Mouse (Mus musculus): Measurements from ENCODE around the gene Efna3. TPM values are rescaled to one million over a fixed set of nuclear protein-coding genes. Genes with fewer than 3 reads are reported as not detected.
A peak's percentile ranks its signal among the peaks of the same experiment; 100 is the strongest.

Gene Efna3
- polyA plus RNA-seq, 1 experiment from 2014 or later: 1.8 TPM

DNA sequence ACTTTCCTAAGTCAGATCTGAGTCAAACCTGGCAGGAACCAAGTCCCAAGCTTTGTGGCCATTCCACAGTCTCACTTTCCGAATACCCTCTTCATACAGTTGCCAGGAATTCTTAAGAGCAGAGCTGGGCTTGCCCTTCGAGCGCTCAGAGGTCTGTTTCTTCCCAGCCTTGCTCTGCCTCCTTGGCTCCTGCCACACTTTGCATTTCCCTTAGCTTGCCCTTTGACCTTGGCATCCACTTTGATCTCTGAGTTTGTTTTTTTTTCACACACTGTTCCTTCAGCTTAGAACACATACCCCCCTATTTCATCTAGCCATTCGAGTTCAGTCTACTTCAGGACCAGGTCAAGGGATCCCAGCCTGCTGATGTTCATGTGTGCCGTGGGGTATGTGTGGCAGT is 28.5 kb upstream of the Efna3 start:
- H3K4me2 ChIP-seq: no peak overlapping the region
- WGBS: 57% methylated on average over 5 of the region's 5 CpGs
- no peaks in the 10 kb centered on the region for H3K9me3 ChIP-seq
- no peak overlapping the region for H3K4me3 ChIP-seq
- peaks cover 5% of the 10 kb centered on the region; the same call in 1 of the 2 replicates for H3K36me3 ChIP-seq
- ATAC-seq (ENCODE audit: extremely low read depth, insufficient number of reproducible peaks, low FRiP score, low TSS enrichment): no peak
- no peak overlapping the region for H3K27ac ChIP-seq (replicated peaks)
- H3K9ac ChIP-seq: no peak overlapping the region
- H3K27me3 ChIP-seq (replicated peaks): peaks cover 72% of the 10 kb centered on the region
- peaks cover 28% of the 10 kb centered on the region for H3K4me1 ChIP-seq

DNA sequence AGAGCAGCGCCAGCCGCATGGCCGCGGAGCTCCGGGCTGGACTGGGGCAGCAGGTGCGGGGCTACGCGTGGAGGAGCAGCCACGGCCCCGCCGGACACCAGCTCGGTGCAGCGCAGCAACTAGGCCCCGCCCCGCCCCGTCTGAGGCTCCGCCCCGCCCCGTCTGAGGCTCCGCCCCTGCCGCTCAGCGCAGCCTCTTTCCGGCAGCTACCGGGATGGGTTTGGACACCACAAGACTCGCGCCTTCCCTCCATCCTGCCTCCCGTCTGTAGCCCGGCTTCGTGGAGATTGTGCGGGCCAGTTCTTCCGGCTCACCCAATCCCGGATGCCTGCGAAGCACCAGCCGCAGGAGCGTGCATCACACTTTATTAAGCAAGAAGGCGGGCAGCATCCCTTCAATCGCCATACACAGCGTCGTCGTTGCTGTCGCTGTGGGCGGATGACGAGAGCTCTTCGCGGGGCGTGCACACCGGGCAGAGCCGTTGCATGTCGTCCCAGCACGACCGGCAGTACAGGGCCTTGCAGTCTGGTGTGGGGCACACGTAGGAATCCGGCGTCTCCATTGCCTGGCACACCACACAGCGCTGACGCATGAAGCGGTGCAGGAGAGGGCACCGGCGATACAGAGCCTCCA is 27.2 kb upstream of the Efna3 start, which contains the start of gene Adam15:
TSS of gene Adam15 (minus strand) at position 128 of the 633 bp plus-strand sequence.
- ATAC-seq (ENCODE audit: extremely low read depth, insufficient number of reproducible peaks, low FRiP score, low TSS enrichment): peak; percentile 75
- Histone ChIP-seq H3K27me3 (replicated peaks) (peaks cover 62% of the 10 kb centered on the region), H3K27ac (replicated peaks) (peak within 1 kb of the TSS; percentile 68), H3K36me3 (peaks cover 16% of the 10 kb centered on the region; the same call in 1 of the 2 replicates), H3K4me1 (peaks cover 26% of the 10 kb centered on the region), H3K9ac (peak within 1 kb of the TSS; percentile 82), H3K4me2 (peak within 1 kb of the TSS; percentile 95), H3K9me3 (no peaks in the 10 kb centered on the region), H3K4me3 (peak within 1 kb of the TSS; percentile 71)
- 1% methylated on average over 59 of the region's 59 CpGs for WGBS

DNA sequence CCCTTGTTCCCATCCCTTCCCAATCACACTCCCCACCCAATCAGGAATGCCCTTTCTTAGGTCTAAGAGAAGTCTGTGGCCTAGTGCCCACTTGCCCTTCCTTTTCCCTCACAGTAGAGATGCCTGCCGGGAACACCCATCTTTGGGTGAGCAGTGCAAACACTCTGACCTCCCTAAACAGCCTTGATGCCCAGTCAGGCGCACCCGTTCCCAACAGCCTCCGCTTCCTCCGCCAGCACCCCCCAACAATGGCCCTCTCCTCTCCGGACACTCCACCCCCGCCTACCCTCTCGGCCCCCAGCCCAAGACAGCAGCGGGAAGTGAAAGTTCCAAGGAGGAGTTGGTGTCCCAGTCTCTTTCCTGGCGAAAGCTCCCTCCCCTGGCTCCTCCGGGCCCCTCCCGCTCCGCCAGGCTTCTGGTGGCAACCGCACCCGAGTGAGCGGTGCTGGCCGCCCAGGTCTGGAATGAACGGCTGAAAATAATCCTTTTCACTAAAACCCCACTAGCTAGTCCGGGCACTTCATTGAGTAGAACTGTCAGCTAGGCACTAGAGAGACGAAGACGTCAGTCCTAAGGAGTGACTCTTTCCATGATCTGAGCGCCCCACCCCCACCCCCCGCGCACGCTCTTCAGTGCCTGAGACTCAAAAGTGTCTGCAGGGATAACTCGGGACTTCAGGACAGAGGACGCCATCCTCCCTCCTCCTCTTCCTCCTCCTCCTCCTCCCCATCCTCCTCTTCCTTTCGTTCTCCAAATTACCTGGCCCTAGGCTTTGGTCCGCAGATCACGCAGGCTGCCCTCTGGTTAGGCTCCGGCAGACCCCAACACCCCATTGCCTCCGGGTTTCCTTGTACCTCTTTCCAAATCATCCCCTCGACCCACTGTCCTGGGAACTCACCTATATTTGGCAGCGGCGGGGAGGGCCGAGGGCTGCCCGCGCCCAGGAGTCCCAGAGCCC is 26.4 kb upstream of the Efna3 start:
- H3K9ac ChIP-seq: peak overlapping the region; percentile 82
- peaks cover 62% of the 10 kb centered on the region for H3K27me3 ChIP-seq (replicated peaks)
- no peak for ATAC-seq (ENCODE audit: extremely low read depth, insufficient number of reproducible peaks, low FRiP score, low TSS enrichment)
- H3K4me3 ChIP-seq: peak overlapping the region; percentile 71
- peak overlapping the region; percentile 68 for H3K27ac ChIP-seq (replicated peaks)
- H3K9me3 ChIP-seq: no peaks in the 10 kb centered on the region
- peaks cover 24% of the 10 kb centered on the region for H3K36me3 ChIP-seq
- H3K4me2 ChIP-seq: peak overlapping the region; percentile 95
- WGBS: under 1% methylated on average over 38 of the region's 38 CpGs
- peaks cover 24% of the 10 kb centered on the region for H3K4me1 ChIP-seq

DNA sequence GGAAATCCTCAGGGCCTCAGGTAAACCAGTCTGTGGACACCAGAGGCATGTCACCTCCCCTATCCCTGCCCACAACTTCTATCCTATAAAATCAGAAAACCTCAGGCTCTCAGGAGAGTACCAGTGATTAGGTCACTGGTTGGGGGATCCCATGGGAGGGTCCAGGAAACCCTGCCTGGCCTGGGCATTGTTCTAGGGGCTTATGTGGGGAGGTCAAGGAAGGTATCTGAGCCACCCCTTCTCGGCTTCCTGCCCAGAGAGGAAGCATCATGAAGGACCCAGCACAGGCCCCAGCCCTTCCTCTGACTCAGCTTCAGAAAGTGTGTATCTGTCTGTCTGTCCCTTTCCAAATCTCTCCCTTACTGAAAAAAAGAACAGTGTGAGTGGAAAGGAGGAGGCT is 25.2 kb upstream of the Efna3 start:
- H3K36me3 ChIP-seq: peaks cover 37% of the 10 kb centered on the region
- H3K9me3 ChIP-seq: no peaks in the 10 kb centered on the region
- H3K27me3 ChIP-seq (replicated peaks): peaks cover 54% of the 10 kb centered on the region
- WGBS: 50% methylated on average over 1 of the region's 1 CpGs
- H3K9ac ChIP-seq: peak overlapping the region; percentile 82
- no peak for ATAC-seq (ENCODE audit: extremely low read depth, insufficient number of reproducible peaks, low FRiP score, low TSS enrichment)
- H3K4me2 ChIP-seq: peak overlapping the region; percentile 95
- H3K27ac ChIP-seq (replicated peaks): peak overlapping the region; percentile 68
- H3K4me1 ChIP-seq: peaks cover 24% of the 10 kb centered on the region
- peak overlapping the region; percentile 71; the same call in 1 of the 2 replicates for H3K4me3 ChIP-seq

DNA sequence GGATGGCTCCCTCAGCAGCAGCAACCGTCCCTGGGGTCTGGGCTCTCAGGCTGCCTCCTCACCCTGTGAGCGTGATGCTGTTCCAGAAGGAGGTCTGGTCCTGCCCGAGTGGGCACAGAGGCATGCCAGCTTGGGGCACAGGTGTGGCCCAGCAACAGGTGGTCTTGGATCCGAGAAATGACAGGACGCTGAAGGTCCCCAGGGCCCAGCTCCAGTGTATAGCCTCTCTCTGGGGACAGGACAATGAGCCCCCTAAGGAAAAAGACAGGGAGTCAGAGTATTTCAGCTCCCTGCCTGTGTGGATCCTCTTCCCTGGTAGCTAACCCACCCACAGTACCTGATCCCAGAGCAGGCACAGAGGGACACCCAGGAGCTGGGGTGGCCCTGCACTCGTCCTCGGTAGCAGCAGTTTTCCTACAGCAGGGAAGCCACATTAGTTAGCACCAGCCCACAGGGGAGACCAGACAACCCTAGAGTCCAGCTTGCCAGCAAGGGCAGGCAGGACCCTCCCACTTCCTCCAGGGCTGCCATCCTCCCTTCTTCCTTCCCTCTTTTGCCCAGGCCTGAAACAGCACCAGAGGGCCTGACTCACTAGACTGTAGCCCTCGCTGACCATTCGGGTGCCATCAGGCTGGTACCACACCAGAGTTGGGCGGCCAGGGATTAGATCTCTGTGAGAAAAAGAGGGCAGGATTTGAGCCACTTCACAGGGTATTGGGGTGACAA is 24.2 kb upstream of the Efna3 start:
- WGBS: 67% methylated on average over 10 of the region's 10 CpGs
- ATAC-seq (ENCODE audit: extremely low read depth, insufficient number of reproducible peaks, low FRiP score, low TSS enrichment): no peak
- peaks cover 43% of the 10 kb centered on the region for H3K36me3 ChIP-seq

DNA sequence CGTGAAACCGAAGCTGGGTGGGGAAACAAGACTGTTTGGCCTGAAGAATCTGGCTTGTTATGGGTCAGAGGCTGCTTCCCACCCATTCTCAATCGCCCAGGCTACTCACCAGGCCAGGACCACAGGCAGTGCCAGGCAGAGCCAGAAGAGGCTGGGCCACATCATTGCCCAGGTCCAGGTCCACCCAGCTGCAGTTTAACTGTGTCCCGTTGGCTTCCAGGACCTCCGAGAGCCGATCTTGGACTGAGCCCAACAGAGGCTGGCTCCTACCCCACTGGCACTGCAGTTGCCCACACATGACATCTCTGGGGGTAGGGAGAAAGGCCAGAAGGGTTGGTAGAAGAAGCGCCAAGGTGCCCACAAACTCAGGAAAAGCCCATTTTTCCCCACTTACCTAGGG is 20.5 kb upstream of the Efna3 start:
- Histone ChIP-seq H3K4me3 (no peak overlapping the region), H3K9ac (no peak overlapping the region), H3K4me2 (no peak overlapping the region), H3K9me3 (no peaks in the 10 kb centered on the region), H3K4me1 (peaks cover 14% of the 10 kb centered on the region), H3K36me3 (peaks cover 45% of the 10 kb centered on the region), H3K27me3 (replicated peaks) (peaks cover 31% of the 10 kb centered on the region), H3K27ac (replicated peaks) (no peak overlapping the region)
- no peak for ATAC-seq (ENCODE audit: extremely low read depth, insufficient number of reproducible peaks, low FRiP score, low TSS enrichment)
- WGBS: 76% methylated on average over 7 of the region's 7 CpGs

More for the DNA sequence above, 24.2 kb upstream of the Efna3 start:
- no peak overlapping the region for H3K4me3 ChIP-seq
- peak overlapping the region; percentile 95; the same call in 1 of the 2 replicates for H3K4me2 ChIP-seq
- no peak overlapping the region for H3K9ac ChIP-seq
- peaks cover 24% of the 10 kb centered on the region for H3K4me1 ChIP-seq
- H3K27me3 ChIP-seq (replicated peaks): peaks cover 44% of the 10 kb centered on the region
- no peaks in the 10 kb centered on the region for H3K9me3 ChIP-seq
- H3K27ac ChIP-seq (replicated peaks): no peak overlapping the region

DNA sequence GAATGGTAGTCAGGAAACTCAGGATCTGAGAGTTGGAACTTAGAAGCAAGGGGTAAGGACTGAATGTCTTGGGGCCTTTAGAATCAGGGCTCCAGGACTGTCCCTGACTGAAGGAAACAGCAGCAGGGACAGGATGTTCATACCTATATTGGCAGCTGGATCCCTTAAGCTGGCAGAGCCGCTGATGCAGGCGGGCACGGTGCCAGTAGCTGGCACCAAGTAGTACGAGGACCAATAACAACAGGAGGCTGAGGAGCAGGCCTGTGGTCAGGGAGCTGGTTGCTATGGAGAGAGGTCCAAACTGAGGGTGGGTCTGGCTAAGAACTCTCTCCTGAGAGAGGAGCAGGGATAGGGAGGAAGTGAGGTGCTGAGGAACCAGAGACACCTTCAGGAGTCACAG is 19.0 kb upstream of the Efna3 start:
- Histone ChIP-seq H3K27ac (replicated peaks) (no peak overlapping the region), H3K9me3 (no peaks in the 10 kb centered on the region), H3K36me3 (peaks cover 43% of the 10 kb centered on the region), H3K4me2 (no peak overlapping the region), H3K4me1 (peaks cover 20% of the 10 kb centered on the region), H3K27me3 (replicated peaks) (peaks cover 18% of the 10 kb centered on the region), H3K4me3 (no peak overlapping the region), H3K9ac (no peak overlapping the region)
- 84% methylated on average over 4 of the region's 4 CpGs for WGBS
- no peak for ATAC-seq (ENCODE audit: extremely low read depth, insufficient number of reproducible peaks, low FRiP score, low TSS enrichment)

DNA sequence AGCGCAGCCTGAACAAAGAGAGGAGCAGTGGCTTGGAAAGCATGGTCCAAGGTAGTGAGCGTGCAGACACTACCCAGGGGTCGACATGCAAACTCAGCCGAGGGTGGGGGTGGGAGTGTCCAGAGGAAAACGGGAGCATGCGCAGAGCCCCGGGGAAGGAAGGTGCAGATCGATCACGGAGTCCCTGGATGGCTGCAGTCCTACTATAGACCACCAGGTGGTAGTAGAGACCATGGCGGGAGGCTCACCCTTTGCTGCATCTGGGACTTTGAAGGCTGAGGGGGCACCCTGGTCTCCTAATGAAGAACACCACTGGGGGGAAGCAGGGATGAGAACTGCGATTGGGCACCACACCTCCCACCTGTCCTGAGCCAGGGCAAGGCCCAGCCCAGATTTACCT is 17.7 kb upstream of the Efna3 start:
- Histone ChIP-seq H3K27me3 (replicated peaks) (0 out of 2 replicates have a peak, but pooled peaks cover 17% of the 10 kb centered on the region), H3K27ac (replicated peaks) (no peak overlapping the region), H3K36me3 (peaks cover 33% of the 10 kb centered on the region), H3K4me2 (peak overlapping the region; percentile 58), H3K4me3 (peak overlapping the region; percentile 22), H3K9ac (peak overlapping the region; percentile 33), H3K9me3 (no peaks in the 10 kb centered on the region), H3K4me1 (peaks cover 33% of the 10 kb centered on the region)
- no peak for ATAC-seq (ENCODE audit: extremely low read depth, insufficient number of reproducible peaks, low FRiP score, low TSS enrichment)
- 5% methylated on average over 11 of the region's 11 CpGs for WGBS

DNA sequence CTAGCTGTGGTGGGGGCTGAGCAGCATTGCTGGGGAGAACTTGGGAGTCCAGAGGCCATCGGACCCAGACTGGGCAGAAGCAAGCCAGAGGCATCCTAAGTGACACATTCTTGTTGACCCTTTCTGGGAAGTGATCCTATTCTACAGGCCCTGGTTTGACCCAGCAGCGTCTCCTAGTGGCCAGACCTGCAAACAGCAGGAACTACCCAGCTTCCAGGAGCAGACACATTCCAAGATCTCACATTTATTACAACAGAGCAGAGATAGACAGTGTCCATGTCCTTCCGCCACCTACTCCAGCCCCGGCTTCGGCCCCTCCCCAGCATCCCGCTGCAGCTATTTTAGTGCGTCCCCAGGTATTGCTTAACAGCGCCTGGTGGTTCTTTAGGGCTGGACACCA is 16.7 kb upstream of the Efna3 start:
- 0 out of 2 replicates have a peak, but pooled peaks cover 17% of the 10 kb centered on the region for H3K27me3 ChIP-seq (replicated peaks)
- H3K27ac ChIP-seq (replicated peaks): no peak overlapping the region
- no peak overlapping the region for H3K4me2 ChIP-seq
- H3K9me3 ChIP-seq: no peaks in the 10 kb centered on the region
- peaks cover 33% of the 10 kb centered on the region for H3K4me1 ChIP-seq
- no peak for ATAC-seq (ENCODE audit: extremely low read depth, insufficient number of reproducible peaks, low FRiP score, low TSS enrichment)
- H3K9ac ChIP-seq: no peak overlapping the region
- 19% methylated on average over 8 of the region's 8 CpGs for WGBS
- peaks cover 32% of the 10 kb centered on the region for H3K36me3 ChIP-seq
- no peak overlapping the region for H3K4me3 ChIP-seq

DNA sequence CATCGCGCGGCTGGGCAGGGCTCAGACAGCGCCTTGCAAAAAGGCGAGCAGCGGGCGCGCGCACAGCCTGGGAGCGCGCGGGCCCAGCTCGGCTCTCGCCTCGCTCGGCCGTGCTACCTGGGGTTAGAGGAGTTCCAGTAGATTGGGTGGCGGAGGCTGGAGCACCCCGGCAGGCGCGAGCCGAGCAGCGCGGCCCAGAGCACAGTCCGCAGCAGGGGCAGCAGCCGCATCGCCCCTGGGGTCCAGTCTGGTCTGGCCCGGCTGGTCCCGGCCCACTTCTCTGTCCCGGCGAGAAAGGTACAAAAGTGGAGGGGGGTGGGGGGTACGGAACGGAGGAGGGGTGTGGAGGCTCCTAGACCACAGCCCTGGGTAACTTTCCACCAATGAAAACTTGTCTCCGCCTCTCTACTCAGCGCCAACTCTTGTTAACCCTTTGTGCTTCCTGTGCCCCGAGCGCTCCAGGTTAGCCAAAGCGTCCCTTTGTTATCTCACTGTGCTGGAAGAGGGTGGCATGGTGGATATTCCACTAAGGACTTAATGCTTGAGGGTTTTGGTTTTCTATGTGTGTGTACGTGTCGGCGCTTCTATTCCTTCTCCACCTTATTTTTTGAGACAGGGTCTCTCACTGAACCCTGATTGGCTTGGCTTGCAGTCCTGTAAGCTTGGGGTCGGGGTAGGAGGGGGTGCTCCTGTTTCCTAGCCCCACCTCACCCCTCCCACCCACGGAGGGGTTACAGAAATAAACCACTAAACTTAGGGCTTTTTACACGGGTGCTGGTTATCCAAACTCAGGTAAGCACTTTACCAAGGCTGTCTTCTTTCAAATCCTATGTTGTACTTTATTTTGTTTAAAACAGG is 15.2 kb upstream of the Efna3 start, which contains the start of gene Efna4:
TSS of gene Efna4 (minus strand) at position 308 of the 858 bp plus-strand sequence.
- peaks cover 33% of the 10 kb centered on the region for H3K4me1 ChIP-seq
- H3K36me3 ChIP-seq: peaks cover 32% of the 10 kb centered on the region
- H3K9ac ChIP-seq: peak within 1 kb of the TSS; percentile 91
- H3K4me3 ChIP-seq: peak within 1 kb of the TSS; percentile 77
- 1% methylated on average over 44 of the region's 44 CpGs for WGBS
- H3K4me2 ChIP-seq: peak within 1 kb of the TSS; percentile 71
- H3K9me3 ChIP-seq: no peaks in the 10 kb centered on the region
- H3K27me3 ChIP-seq (replicated peaks): 0 out of 2 replicates have a peak, but pooled peaks cover 12% of the 10 kb centered on the region
- peak within 1 kb of the TSS; percentile 65 for H3K27ac ChIP-seq (replicated peaks)
- ATAC-seq (ENCODE audit: extremely low read depth, insufficient number of reproducible peaks, low FRiP score, low TSS enrichment): peak; percentile 68
